Mouse (Mus musculus): ENCODE measurements around the gene Rasal2. TPM values are rescaled to one million over a fixed set of nuclear protein-coding genes. Genes with fewer than 3 reads are reported as not detected.
A peak's percentile ranks its signal among the peaks of the same experiment; 100 is the strongest.

Rasal2 gene
- polyA plus RNA-seq, 1 experiment from 2014 or later: 16.0 TPM

- Histone ChIP-seq H3K9me3 (replicated peaks) (no peaks in the 10 kb centered on the region), H3K4me1 (replicated peaks) (peaks cover 13% of the 10 kb centered on the region), H3K36me3 (no peaks in the 10 kb centered on the region), H3K27ac (peak overlapping the region; percentile 57; the same call in 1 of the 2 replicates), H3K27me3 (no peaks in the 10 kb centered on the region), H3K4me2 (no peak overlapping the region), H3K4me3 (no peak overlapping the region), H3K9ac (no peak overlapping the region)
- 78% methylated on average over 2 of the region's 2 CpGs for WGBS
- peak; percentile 83; the same call in 1 of the 2 replicates for ATAC-seq (replicated peaks; ENCODE audit: insufficient number of reproducible peaks, insufficient read depth, low FRiP score, low read depth)
Measured at GRCm38 (mm10) chr1:157128219-157128618, 284.2 kb downstream of the Rasal2 start.

- Histone ChIP-seq H3K4me1 (replicated peaks) (peaks cover 8% of the 10 kb centered on the region), H3K36me3 (no peaks in the 10 kb centered on the region), H3K9ac (no peak overlapping the region), H3K4me3 (no peak overlapping the region), H3K4me2 (no peak overlapping the region), H3K27ac (no peak overlapping the region), H3K9me3 (replicated peaks) (no peaks in the 10 kb centered on the region), H3K27me3 (no peaks in the 10 kb centered on the region)
- WGBS: 60% methylated on average over 3 of the region's 3 CpGs
- ATAC-seq (replicated peaks; ENCODE audit: insufficient number of reproducible peaks, insufficient read depth, low FRiP score, low read depth): no peak
Measured at GRCm38 (mm10) chr1:157123836-157124235, 288.6 kb downstream of the Rasal2 start.

GRCm38 (mm10) chr1:157119168-157119567 is 293.2 kb downstream of the Rasal2 start:
- H3K36me3 ChIP-seq: no peaks in the 10 kb centered on the region
- 73% methylated on average over 6 of the region's 6 CpGs for WGBS
- no peak overlapping the region for H3K27ac ChIP-seq
- no peaks in the 10 kb centered on the region for H3K27me3 ChIP-seq
- no peaks in the 10 kb centered on the region for H3K9me3 ChIP-seq (replicated peaks)
- no peak for ATAC-seq (replicated peaks; ENCODE audit: insufficient number of reproducible peaks, insufficient read depth, low FRiP score, low read depth)
- H3K9ac ChIP-seq: no peak overlapping the region
- H3K4me2 ChIP-seq: no peak overlapping the region
- no peak overlapping the region for H3K4me3 ChIP-seq
- no peaks in the 10 kb centered on the region for H3K4me1 ChIP-seq (replicated peaks)

- H3K4me1 ChIP-seq (replicated peaks): no peaks in the 10 kb centered on the region
- H3K4me3 ChIP-seq: no peak overlapping the region
- no peaks in the 10 kb centered on the region for H3K27me3 ChIP-seq
- 84% methylated on average over 3 of the region's 3 CpGs for WGBS
- no peak overlapping the region for H3K9ac ChIP-seq
- H3K9me3 ChIP-seq (replicated peaks): no peaks in the 10 kb centered on the region
- H3K36me3 ChIP-seq: no peaks in the 10 kb centered on the region
- no peak overlapping the region for H3K4me2 ChIP-seq
- H3K27ac ChIP-seq: no peak overlapping the region
- ATAC-seq (replicated peaks; ENCODE audit: insufficient number of reproducible peaks, insufficient read depth, low FRiP score, low read depth): no peak
Measured at GRCm38 (mm10) chr1:157117440-157117839, 295.0 kb downstream of the Rasal2 start.

GRCm38 (mm10) chr1:157114492-157114891 is 297.9 kb downstream of the Rasal2 start:
- H3K4me1 ChIP-seq (replicated peaks): peaks cover 11% of the 10 kb centered on the region
- H3K9me3 ChIP-seq (replicated peaks): no peaks in the 10 kb centered on the region
- 70% methylated on average over 2 of the region's 2 CpGs for WGBS
- H3K36me3 ChIP-seq: no peaks in the 10 kb centered on the region
- no peak overlapping the region for H3K4me2 ChIP-seq
- H3K4me3 ChIP-seq: no peak overlapping the region
- no peak overlapping the region for H3K27ac ChIP-seq
- H3K27me3 ChIP-seq: no peaks in the 10 kb centered on the region
- no peak overlapping the region for H3K9ac ChIP-seq
- no peak for ATAC-seq (replicated peaks; ENCODE audit: insufficient number of reproducible peaks, insufficient read depth, low FRiP score, low read depth)

GRCm38 (mm10) chr1:157110287-157110835 is 302.0 kb downstream of the Rasal2 start:
- WGBS: 40% methylated on average over 6 of the region's 6 CpGs
- no peak overlapping the region for H3K4me3 ChIP-seq
- no peak overlapping the region for H3K4me2 ChIP-seq
- no peak overlapping the region; the same call in 1 of the 2 replicates for H3K27ac ChIP-seq
- no peaks in the 10 kb centered on the region for H3K36me3 ChIP-seq
- H3K9ac ChIP-seq: no peak overlapping the region
- no peaks in the 10 kb centered on the region for H3K9me3 ChIP-seq (replicated peaks)
- H3K4me1 ChIP-seq (replicated peaks): peaks cover 11% of the 10 kb centered on the region
- H3K27me3 ChIP-seq: no peaks in the 10 kb centered on the region
- ATAC-seq (replicated peaks; ENCODE audit: insufficient number of reproducible peaks, insufficient read depth, low FRiP score, low read depth): no peak

- no peaks in the 10 kb centered on the region for H3K9me3 ChIP-seq (replicated peaks)
Measured at GRCm38 (mm10) chr1:157108580-157108979, 303.8 kb downstream of the Rasal2 start, which contains the start of gene Tex35. TSS of gene Tex35 (minus strand) at chr1:157108680.

GRCm38 (mm10) chr1:157101122-157101865 is 311.1 kb downstream of the Rasal2 start:
- Histone ChIP-seq H3K4me3 (peak overlapping the region; percentile 33), H3K4me2 (peak overlapping the region; percentile 62), H3K27ac (no peak overlapping the region), H3K9me3 (replicated peaks) (no peaks in the 10 kb centered on the region), H3K36me3 (no peaks in the 10 kb centered on the region), H3K4me1 (replicated peaks) (peaks cover 8% of the 10 kb centered on the region), H3K9ac (peak overlapping the region; percentile 10; the same call in 1 of the 2 replicates), H3K27me3 (no peaks in the 10 kb centered on the region)
- ATAC-seq (replicated peaks; ENCODE audit: insufficient number of reproducible peaks, insufficient read depth, low FRiP score, low read depth): peak; percentile 53; the same call in 1 of the 2 replicates
- 10% methylated on average over 19 of the region's 19 CpGs for WGBS

More at GRCm38 (mm10) chr1:157108580-157108979, 303.8 kb downstream of the Rasal2 start, which contains the start of gene Tex35:
- Histone ChIP-seq H3K4me2 (no peak within 1 kb of the TSS), H3K27me3 (no peaks in the 10 kb centered on the region), H3K27ac (no peak within 1 kb of the TSS), H3K4me3 (no peak within 1 kb of the TSS), H3K9ac (no peak within 1 kb of the TSS), H3K4me1 (replicated peaks) (peaks cover 11% of the 10 kb centered on the region), H3K36me3 (no peaks in the 10 kb centered on the region)
- 82% methylated on average over 4 of the region's 4 CpGs for WGBS
- no peak for ATAC-seq (replicated peaks; ENCODE audit: insufficient number of reproducible peaks, insufficient read depth, low FRiP score, low read depth)

GRCm38 (mm10) chr1:157095534-157095933 is 316.9 kb downstream of the Rasal2 start:
- H3K27me3 ChIP-seq: no peaks in the 10 kb centered on the region
- no peaks in the 10 kb centered on the region for H3K4me1 ChIP-seq (replicated peaks)
- no peak overlapping the region for H3K27ac ChIP-seq
- no peak overlapping the region for H3K9ac ChIP-seq
- no peak overlapping the region for H3K4me2 ChIP-seq
- no peak overlapping the region for H3K4me3 ChIP-seq
- no peak for ATAC-seq (replicated peaks; ENCODE audit: insufficient number of reproducible peaks, insufficient read depth, low FRiP score, low read depth)
- no peaks in the 10 kb centered on the region for H3K9me3 ChIP-seq (replicated peaks)
- no peaks in the 10 kb centered on the region for H3K36me3 ChIP-seq
- WGBS: 83% methylated on average over 4 of the region's 4 CpGs

DNA sequence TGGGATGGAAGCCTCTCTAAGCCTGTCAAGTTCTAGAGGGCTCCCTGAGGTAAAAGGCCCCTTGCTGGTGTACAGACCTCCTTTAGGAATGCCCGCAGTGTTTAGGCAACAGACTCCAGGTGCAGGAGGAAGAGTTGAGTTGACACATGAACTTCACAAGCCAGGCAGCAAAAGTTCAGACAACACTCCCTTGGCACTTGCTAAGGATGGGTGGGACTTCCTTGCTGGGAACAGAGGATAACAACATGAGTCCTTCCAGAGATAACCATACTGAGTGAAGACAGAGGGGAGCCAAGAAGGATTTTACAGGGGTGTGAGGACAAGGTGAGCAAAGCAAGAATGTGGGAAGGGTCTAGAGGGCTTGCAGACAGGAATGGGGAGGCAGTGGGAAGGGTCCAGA is 319.8 kb downstream of the Rasal2 start:
- H3K27me3 ChIP-seq: no peaks in the 10 kb centered on the region
- H3K36me3 ChIP-seq: no peaks in the 10 kb centered on the region
- no peaks in the 10 kb centered on the region for H3K9me3 ChIP-seq (replicated peaks)
- 72% methylated on average over 1 of the region's 1 CpGs for WGBS
- H3K4me3 ChIP-seq: no peak overlapping the region
- no peak overlapping the region for H3K4me2 ChIP-seq
- ATAC-seq (replicated peaks; ENCODE audit: insufficient number of reproducible peaks, insufficient read depth, low FRiP score, low read depth): no peak; the same call in 1 of the 2 replicates
- H3K27ac ChIP-seq: no peak overlapping the region
- no peak overlapping the region for H3K9ac ChIP-seq
- no peaks in the 10 kb centered on the region for H3K4me1 ChIP-seq (replicated peaks)

GRCm38 (mm10) chr1:157092140-157092539 is 320.3 kb downstream of the Rasal2 start:
- 65% methylated on average over 4 of the region's 4 CpGs for WGBS

More at GRCm38 (mm10) chr1:157092140-157092539, 320.3 kb downstream of the Rasal2 start:
- H3K27me3 ChIP-seq: no peaks in the 10 kb centered on the region
- no peak overlapping the region for H3K9ac ChIP-seq
- no peak overlapping the region for H3K27ac ChIP-seq
- H3K9me3 ChIP-seq (replicated peaks): no peaks in the 10 kb centered on the region
- no peak overlapping the region for H3K4me2 ChIP-seq
- no peak overlapping the region for H3K4me3 ChIP-seq
- H3K36me3 ChIP-seq: no peaks in the 10 kb centered on the region
- H3K4me1 ChIP-seq (replicated peaks): no peaks in the 10 kb centered on the region
- no peak for ATAC-seq (replicated peaks; ENCODE audit: insufficient number of reproducible peaks, insufficient read depth, low FRiP score, low read depth)

Data from heart, embryonic 15.5 days (tissue).